Mouse (Mus musculus) left cerebral cortex, adult 6 months (tissue): Measurements from ENCODE around the gene 4930451I11Rik. TPM values are rescaled to one million over a fixed set of nuclear protein-coding genes. Genes with fewer than 3 reads are reported as not detected.

Source experiments
- long read RNA-seq, 2 experiments: library from polyadenylated mRNA; unstranded; transcript quantifications; one replicate each; pipeline ENCODE4 v2.0.0; 2019 to 2020
- polyA plus RNA-seq: library from polyadenylated mRNA; unstranded; fragments of <200 nt; fragmentation: Nextera tagmentation; gene quantifications from 2 replicates; pipeline ENCODE4 v1.2.3, GENCODE M21; 2021

The 4930451I11Rik gene
- polyA plus RNA-seq = 1.2 and 2.7 TPM in 2 replicates
- long read RNA-seq, experiment 1 = 0 reads
- long read RNA-seq, experiment 2 = 0 reads

GRCm38 (mm10) chr7:126831539-126831938 lies at the start of gene 4930451I11Rik:
Gene 4930451I11Rik, minus strand, starts transcription at chr7:126831639.

GRCm38 (mm10) chr7:126862147-126862784 lies 30.8 kb upstream of the 4930451I11Rik start, which contains the start of gene Ino80e:
Gene Ino80e, minus strand, starts transcription at chr7:126862377.

GRCm38 (mm10) chr7:126861429-126862130 lies 30.1 kb upstream of the 4930451I11Rik start, which contains the start of gene Hirip3:
Gene Hirip3, plus strand, starts transcription at chr7:126861972.

GRCm38 (mm10) chr7:126847116-126847420 lies 15.6 kb upstream of the 4930451I11Rik start, which contains the start of gene Doc2a:
Gene Doc2a, plus strand, starts transcription at chr7:126847416.

GRCm38 (mm10) chr7:126797411-126798126 lies 33.9 kb downstream of the 4930451I11Rik start, which contains the start of gene Fam57b:
Gene Fam57b, plus strand, starts transcription at chr7:126797668.

GRCm38 (mm10) chr7:126791851-126792720 lies 39.4 kb downstream of the 4930451I11Rik start, which contains the start of gene Ppp4c:
Gene Ppp4c, minus strand, starts transcription at chr7:126792496.

GRCm38 (mm10) chr7:126780971-126781635 lies 50.3 kb downstream of the 4930451I11Rik start, which contains the start of gene Tbx6:
Gene Tbx6, plus strand, starts transcription at chr7:126781483.

Other genes starting within 250 kb of the 4930451I11Rik start
- gene Apobr, start 246.7 kb downstream of the 4930451I11Rik start, polyA plus RNA-seq = 0.43 and 0.50 TPM in 2 replicates
- gene Cln3, start 245.8 kb downstream of the 4930451I11Rik start, polyA plus RNA-seq = 14.3 and 14.5 TPM in 2 replicates
- not detected in 2 replicates for gene Il27, start 236.7 kb downstream of the 4930451I11Rik start, polyA plus RNA-seq
- gene Nupr1, start 200.8 kb downstream of the 4930451I11Rik start, polyA plus RNA-seq = 44.2 and 54.6 TPM in 2 replicates
- gene Sgf29, start 182.3 kb downstream of the 4930451I11Rik start, polyA plus RNA-seq = 29.1 and 30.0 TPM in 2 replicates
- gene Sult1a1, start 155.2 kb downstream of the 4930451I11Rik start, polyA plus RNA-seq = 13.9 and 18.1 TPM in 2 replicates
- 240 and 251 TPM in 2 replicates for gene Bola2, start 136.2 kb downstream of the 4930451I11Rik start, polyA plus RNA-seq
- gene Slx1b, start 135.9 kb downstream of the 4930451I11Rik start, polyA plus RNA-seq = 10.0 and 10.4 TPM in 2 replicates
- 128 and 147 TPM in 2 replicates for gene Coro1a, start 123.9 kb downstream of the 4930451I11Rik start, polyA plus RNA-seq
- gene Mapk3, start 72.0 kb downstream of the 4930451I11Rik start, polyA plus RNA-seq = 34.5 and 44.7 TPM in 2 replicates
- 0.40 and 0.59 TPM in 2 replicates for gene Gdpd3, start 65.3 kb downstream of the 4930451I11Rik start, polyA plus RNA-seq
- gene Ypel3, start 54.7 kb downstream of the 4930451I11Rik start, polyA plus RNA-seq = 119 and 625 TPM in 2 replicates
- gene Tbx6, start 50.2 kb downstream of the 4930451I11Rik start, polyA plus RNA-seq = 0.20 TPM in 1 of 2 replicates, not detected in the other
- 53.5 and 61.0 TPM in 2 replicates for gene Ppp4c, start 39.1 kb downstream of the 4930451I11Rik start, polyA plus RNA-seq
- gene Fam57b, start 34.0 kb downstream of the 4930451I11Rik start, polyA plus RNA-seq = 5.9 and 8.8 TPM in 2 replicates
- 14.1 and 30.1 TPM in 2 replicates for gene Doc2a, start 15.8 kb upstream of the 4930451I11Rik start, polyA plus RNA-seq
- 3.4 and 4.3 TPM in 2 replicates for gene Hirip3, start 30.3 kb upstream of the 4930451I11Rik start, polyA plus RNA-seq
- 44.1 and 57.6 TPM in 2 replicates for gene Ino80e, start 30.7 kb upstream of the 4930451I11Rik start, polyA plus RNA-seq
- 9.7 and 10.8 TPM in 2 replicates for gene Taok2, start 53.1 kb upstream of the 4930451I11Rik start, polyA plus RNA-seq
- gene Tmem219, start 91.3 kb upstream of the 4930451I11Rik start, polyA plus RNA-seq = 30.6 and 32.0 TPM in 2 replicates
- 260 and 277 TPM in 2 replicates for gene Kctd13, start 97.2 kb upstream of the 4930451I11Rik start, polyA plus RNA-seq
- gene Asphd1, start 117.9 kb upstream of the 4930451I11Rik start, polyA plus RNA-seq = 11.2 and 13.6 TPM in 2 replicates
- gene Sez6l2, start 118.9 kb upstream of the 4930451I11Rik start, polyA plus RNA-seq = 68.2 and 74.7 TPM in 2 replicates
- gene Cdipt, start 144.3 kb upstream of the 4930451I11Rik start, polyA plus RNA-seq = 223 and 227 TPM in 2 replicates
- 0.32 and 0.79 TPM in 2 replicates for gene Cdiptos, start 144.5 kb upstream of the 4930451I11Rik start, polyA plus RNA-seq
- 3.3 and 3.4 TPM in 2 replicates for gene Mvp, start 183.0 kb upstream of the 4930451I11Rik start, polyA plus RNA-seq
- gene Pagr1b, start 184.8 kb upstream of the 4930451I11Rik start, polyA plus RNA-seq = 0.64 TPM in 1 of 2 replicates, not detected in the other
- gene Pagr1a, start 185.7 kb upstream of the 4930451I11Rik start, polyA plus RNA-seq = 3.0 and 33.4 TPM in 2 replicates
- gene Gm42742, start 189.5 kb upstream of the 4930451I11Rik start, polyA plus RNA-seq = 19.0 and 44.2 TPM in 2 replicates
- 86.8 and 193 TPM in 2 replicates for gene Prrt2, start 189.6 kb upstream of the 4930451I11Rik start, polyA plus RNA-seq
- gene Maz, start 195.4 kb upstream of the 4930451I11Rik start, polyA plus RNA-seq = 6.6 and 36.1 TPM in 2 replicates
- gene Kif22, start 210.8 kb upstream of the 4930451I11Rik start, polyA plus RNA-seq = 18.0 and 24.4 TPM in 2 replicates